Mouse (Mus musculus): Measurements from ENCODE around the gene Sco1. TPM values are rescaled to one million over a fixed set of nuclear protein-coding genes. Genes with fewer than 3 reads are reported as not detected.
"Not testable (repeated sequence)": the region's sequence is repeated elsewhere in the genome, so short reads cannot be mapped to it uniquely, and the experiment has no call there.

Sco1 gene
- polyA plus RNA-seq, 1 experiment: 3.5 TPM

DNA sequence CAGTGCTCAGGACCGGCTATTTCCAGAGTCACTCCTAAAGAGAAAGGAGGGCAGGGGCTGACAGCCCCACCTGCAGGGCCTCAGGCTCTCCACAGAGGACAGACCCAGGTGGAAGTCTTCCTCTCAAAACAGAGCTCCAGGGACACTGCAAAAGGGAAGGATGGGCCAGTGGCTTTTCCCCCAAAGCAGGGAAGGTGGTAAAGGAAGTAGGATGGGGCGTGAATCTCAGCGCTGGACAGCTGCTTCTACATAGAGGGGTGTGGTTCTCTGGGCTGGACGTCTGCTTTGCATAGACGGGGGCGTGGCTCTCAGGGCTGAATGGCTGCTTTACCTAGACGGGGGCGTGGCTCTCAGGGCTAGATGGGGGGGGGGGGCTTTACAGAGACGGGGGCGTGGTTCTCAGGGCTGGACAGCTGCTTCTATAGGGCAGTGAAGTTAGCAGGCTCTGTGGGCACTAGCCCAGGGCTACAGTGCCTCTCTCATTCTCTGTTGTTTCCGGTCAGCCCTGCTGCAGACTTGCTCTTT is 28.7 kb downstream of the Sco1 start:
- no peak overlapping the region for H3K4me3 ChIP-seq (replicated peaks; ENCODE audit: extremely low read depth, low read depth, low read length)
- WGBS: 9% methylated on average over 11 of the region's 11 CpGs
- no peak for TF ChIP-seq POLR2A (IDR thresholded peaks at IDR 0.05; ENCODE audit: borderline replicate concordance, extremely low read depth, low read depth, low read length)
- TF ChIP-seq CTCF (IDR thresholded peaks at IDR 0.05; ENCODE audit: insufficient read depth, low read length): no peak
- peak; percentile 19 for DNase-seq
- no peaks in the 10 kb centered on the region for H3K4me1 ChIP-seq (ENCODE audit: control insufficient read depth, insufficient read depth, low read length)

DNA sequence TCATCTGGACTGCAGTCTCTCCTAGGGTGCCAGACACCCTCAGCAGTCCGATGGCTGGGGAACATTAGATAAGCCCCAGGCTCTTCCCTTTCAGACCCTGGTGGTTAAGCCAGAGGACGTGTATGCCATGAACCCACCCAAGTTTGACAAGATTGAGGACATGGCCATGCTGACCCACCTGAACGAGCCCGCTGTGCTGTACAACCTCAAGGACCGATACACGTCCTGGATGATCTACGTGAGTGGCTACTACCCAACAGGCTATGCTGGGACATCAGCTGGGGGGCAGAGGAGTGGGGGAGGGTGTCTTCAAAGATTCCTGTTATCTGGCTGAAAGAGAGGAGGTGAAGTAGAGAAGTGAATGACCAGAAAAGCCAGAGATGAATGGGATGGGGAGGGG is 29.7 kb downstream of the Sco1 start:
- Histone ChIP-seq H3K4me1 (ENCODE audit: control insufficient read depth, insufficient read depth, low read length) (no peaks in the 10 kb centered on the region), H3K4me3 (replicated peaks; ENCODE audit: extremely low read depth, low read depth, low read length) (no peak overlapping the region)
- 79% methylated on average over 7 of the region's 7 CpGs for WGBS
- DNase-seq: no peak
- TF ChIP-seq CTCF (IDR thresholded peaks at IDR 0.05; ENCODE audit: insufficient read depth, low read length) (no peak), POLR2A (IDR thresholded peaks at IDR 0.05; ENCODE audit: borderline replicate concordance, extremely low read depth, low read depth, low read length) (no peak)

DNA sequence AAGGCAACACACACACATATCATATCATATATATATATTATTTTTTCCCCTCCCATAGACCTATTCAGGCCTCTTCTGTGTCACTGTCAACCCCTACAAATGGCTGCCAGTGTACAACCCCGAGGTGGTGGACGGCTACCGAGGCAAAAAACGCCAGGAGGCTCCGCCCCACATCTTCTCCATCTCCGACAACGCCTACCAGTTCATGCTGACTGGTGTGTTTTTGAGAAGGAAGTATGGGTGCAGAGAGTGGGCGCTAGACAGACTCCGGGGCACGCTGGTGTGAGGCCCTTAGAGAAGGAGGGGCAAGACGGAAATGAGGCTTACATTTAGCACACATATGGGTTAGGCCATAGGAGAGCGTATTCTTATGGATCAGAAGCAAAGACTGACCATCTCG is 30.3 kb downstream of the Sco1 start:
- no peak for DNase-seq
- Histone ChIP-seq H3K4me3 (replicated peaks; ENCODE audit: extremely low read depth, low read depth, low read length) (no peak overlapping the region), H3K4me1 (ENCODE audit: control insufficient read depth, insufficient read depth, low read length) (no peaks in the 10 kb centered on the region)
- TF ChIP-seq POLR2A (IDR thresholded peaks at IDR 0.05; ENCODE audit: borderline replicate concordance, extremely low read depth, low read depth, low read length): no peak
- no peak for TF ChIP-seq CTCF (IDR thresholded peaks at IDR 0.05; ENCODE audit: insufficient read depth, low read length)
- WGBS: 76% methylated on average over 13 of the region's 13 CpGs

DNA sequence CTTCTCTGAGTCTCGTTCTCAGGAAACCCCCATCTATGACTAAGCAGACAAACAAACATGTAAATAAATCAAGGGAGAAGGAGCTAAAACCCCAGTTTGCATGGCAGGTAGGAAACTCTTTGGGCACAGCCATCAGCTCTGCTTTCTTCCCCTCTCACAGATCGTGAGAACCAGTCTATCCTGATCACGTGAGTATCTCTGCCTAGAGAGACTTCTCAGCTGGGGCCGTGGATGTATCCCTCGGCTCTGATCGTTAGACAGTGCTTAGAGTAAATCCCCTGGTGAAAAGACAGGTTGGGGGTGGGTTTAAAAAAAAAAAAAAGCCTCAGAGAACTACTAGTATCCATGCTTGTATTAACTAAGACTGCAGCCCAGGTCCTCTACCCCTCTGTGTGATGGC is 30.8 kb downstream of the Sco1 start:
- Histone ChIP-seq H3K4me3 (replicated peaks; ENCODE audit: extremely low read depth, low read depth, low read length) (no peak overlapping the region), H3K4me1 (ENCODE audit: control insufficient read depth, insufficient read depth, low read length) (no peaks in the 10 kb centered on the region)
- 62% methylated on average over 6 of the region's 6 CpGs for WGBS
- DNase-seq: no peak
- no peak for TF ChIP-seq CTCF (IDR thresholded peaks at IDR 0.05; ENCODE audit: insufficient read depth, low read length)
- TF ChIP-seq POLR2A (IDR thresholded peaks at IDR 0.05; ENCODE audit: borderline replicate concordance, extremely low read depth, low read depth, low read length): no peak

DNA sequence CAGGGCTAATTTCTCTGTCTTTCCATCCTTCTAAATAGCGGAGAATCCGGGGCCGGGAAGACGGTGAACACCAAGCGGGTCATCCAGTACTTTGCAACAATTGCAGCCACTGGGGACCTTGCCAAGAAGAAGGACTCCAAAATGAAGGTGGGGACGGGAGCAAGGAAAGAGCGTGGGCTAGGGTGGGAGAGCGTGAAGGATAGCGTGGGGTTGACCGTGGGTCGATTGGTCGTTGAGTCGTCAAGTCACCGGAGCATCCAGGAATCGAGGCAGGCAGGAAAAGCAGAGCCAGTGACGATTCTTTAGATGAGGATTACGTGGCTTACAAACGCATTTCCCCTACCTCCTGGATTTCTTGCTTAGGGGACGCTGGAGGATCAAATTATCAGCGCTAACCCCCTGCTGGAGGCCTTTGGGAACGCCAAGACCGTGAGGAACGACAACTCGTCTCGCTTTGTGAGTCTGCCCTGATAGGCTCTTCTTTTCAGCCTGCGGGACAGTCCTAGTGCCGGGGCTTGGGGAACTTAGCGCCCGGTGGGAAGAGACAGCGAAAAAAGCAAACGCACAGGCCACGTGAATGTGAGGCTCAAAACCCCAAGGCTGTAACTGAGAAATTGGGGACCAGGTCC is 31.4 kb downstream of the Sco1 start:
- WGBS: 37% methylated on average over 32 of the region's 32 CpGs
- DNase-seq: no peak
- TF ChIP-seq POLR2A (IDR thresholded peaks at IDR 0.05; ENCODE audit: borderline replicate concordance, extremely low read depth, low read depth, low read length) (no peak), CTCF (IDR thresholded peaks at IDR 0.05; ENCODE audit: insufficient read depth, low read length) (no peak)
- Histone ChIP-seq H3K4me3 (replicated peaks; ENCODE audit: extremely low read depth, low read depth, low read length) (no peak overlapping the region), H3K4me1 (ENCODE audit: control insufficient read depth, insufficient read depth, low read length) (no peaks in the 10 kb centered on the region)

DNA sequence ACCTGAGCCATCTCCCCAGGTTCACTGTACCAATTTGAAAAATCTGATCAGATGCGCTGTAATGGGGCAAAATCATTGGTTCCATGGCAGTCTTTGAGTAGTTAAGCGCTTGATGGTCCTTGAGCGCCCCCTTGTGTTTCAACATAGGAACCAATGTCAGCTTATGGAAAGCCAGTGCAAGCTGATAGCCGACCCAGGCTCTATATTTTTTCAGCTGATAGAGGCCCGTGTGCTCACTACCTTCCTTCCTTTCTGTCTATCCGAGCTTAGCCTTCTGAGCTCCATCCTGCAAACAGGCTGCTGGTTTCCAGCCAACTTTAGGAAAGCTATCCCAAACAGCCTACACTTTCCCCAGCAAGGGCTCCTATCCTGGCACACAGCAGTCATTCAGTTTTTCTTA is 33.0 kb downstream of the Sco1 start:
- 4% methylated on average over 6 of the region's 6 CpGs for WGBS
- H3K4me3 ChIP-seq (replicated peaks; ENCODE audit: extremely low read depth, low read depth, low read length): no peak overlapping the region
- TF ChIP-seq CTCF (IDR thresholded peaks at IDR 0.05; ENCODE audit: insufficient read depth, low read length): peak; percentile 51
- TF ChIP-seq POLR2A (IDR thresholded peaks at IDR 0.05; ENCODE audit: borderline replicate concordance, extremely low read depth, low read depth, low read length): no peak
- DNase-seq: peak; percentile 58
- no peaks in the 10 kb centered on the region for H3K4me1 ChIP-seq (ENCODE audit: control insufficient read depth, insufficient read depth, low read length)

DNA sequence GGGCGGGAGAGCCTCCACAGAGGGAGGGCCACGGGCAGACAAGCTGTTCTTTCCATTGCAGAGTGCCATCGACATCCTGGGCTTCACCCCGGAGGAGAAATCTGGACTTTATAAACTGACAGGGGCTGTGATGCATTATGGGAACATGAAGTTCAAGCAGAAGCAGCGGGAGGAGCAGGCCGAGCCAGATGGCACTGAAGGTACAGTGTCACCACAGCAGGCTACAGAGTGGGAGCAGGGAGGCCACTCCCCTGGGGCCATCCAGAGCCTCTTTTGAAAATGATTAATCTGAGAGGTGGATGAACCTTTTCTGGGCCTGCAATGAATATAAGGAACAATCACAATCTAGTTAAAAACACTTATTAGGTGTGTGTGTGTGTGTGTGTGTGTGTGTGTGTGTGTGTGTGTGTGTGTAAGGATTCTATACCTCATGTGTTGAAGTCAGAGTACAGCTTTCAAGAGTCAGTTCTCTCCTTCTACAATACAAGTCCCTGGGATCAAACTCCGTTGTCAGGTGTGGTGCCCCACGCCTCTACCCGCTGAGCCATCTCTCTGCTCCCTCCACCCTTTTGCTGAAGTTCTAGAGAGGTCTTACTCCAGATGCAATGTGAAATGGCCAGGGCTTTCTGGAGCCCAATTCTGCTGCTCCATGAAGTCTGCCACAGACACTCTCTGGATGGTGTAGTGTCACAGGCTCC is 34.1 kb downstream of the Sco1 start:
- H3K4me3 ChIP-seq (replicated peaks; ENCODE audit: extremely low read depth, low read depth, low read length): no peak overlapping the region
- no peak for TF ChIP-seq CTCF (IDR thresholded peaks at IDR 0.05; ENCODE audit: insufficient read depth, low read length)
- no peak for TF ChIP-seq POLR2A (IDR thresholded peaks at IDR 0.05; ENCODE audit: borderline replicate concordance, extremely low read depth, low read depth, low read length)
- no peaks in the 10 kb centered on the region for H3K4me1 ChIP-seq (ENCODE audit: control insufficient read depth, insufficient read depth, low read length)
- 47% methylated on average over 9 of the region's 9 CpGs for WGBS
- DNase-seq: no peak

DNA sequence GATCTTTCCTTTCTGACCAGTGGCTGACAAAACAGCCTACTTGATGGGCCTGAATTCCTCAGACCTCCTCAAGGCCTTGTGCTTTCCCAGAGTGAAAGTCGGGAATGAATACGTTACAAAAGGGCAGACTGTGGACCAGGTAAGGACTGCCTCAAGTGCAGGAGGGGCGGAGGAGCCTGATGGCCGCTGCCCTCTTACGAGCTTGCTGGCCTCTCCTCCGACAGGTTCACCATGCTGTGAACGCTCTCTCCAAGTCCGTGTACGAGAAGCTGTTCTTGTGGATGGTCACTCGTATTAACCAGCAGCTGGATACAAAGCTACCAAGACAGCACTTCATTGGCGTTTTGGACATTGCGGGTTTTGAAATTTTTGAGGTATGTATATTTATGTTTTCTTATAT is 34.8 kb downstream of the Sco1 start:
- no peaks in the 10 kb centered on the region for H3K4me1 ChIP-seq (ENCODE audit: control insufficient read depth, insufficient read depth, low read length)
- no peak overlapping the region for H3K4me3 ChIP-seq (replicated peaks; ENCODE audit: extremely low read depth, low read depth, low read length)
- no peak for TF ChIP-seq CTCF (IDR thresholded peaks at IDR 0.05; ENCODE audit: insufficient read depth, low read length)
- no peak for TF ChIP-seq POLR2A (IDR thresholded peaks at IDR 0.05; ENCODE audit: borderline replicate concordance, extremely low read depth, low read depth, low read length)
- 76% methylated on average over 12 of the region's 12 CpGs for WGBS
- no peak for DNase-seq

DNA sequence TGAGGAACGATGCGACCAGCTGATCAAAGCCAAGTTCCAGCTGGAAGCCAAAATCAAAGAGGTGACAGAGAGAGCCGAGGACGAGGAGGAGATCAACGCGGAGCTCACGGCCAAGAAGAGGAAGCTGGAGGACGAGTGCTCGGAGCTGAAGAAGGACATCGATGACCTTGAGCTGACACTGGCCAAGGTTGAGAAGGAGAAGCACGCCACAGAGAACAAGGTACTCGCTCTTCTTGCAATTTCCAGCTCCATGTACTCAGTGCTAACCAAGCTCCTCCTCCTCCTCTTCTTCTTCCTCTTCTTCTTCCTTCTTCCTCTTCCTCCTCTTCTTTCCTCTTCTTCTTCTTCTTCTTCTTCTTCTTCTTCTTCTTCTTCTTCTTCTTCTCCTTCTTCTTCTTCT is 39.9 kb downstream of the Sco1 start:
- WGBS: 75% methylated on average over 12 of the region's 12 CpGs
- DNase-seq; H3K4me1 ChIP-seq (ENCODE audit: control insufficient read depth, insufficient read depth, low read length); H3K4me3 ChIP-seq (replicated peaks; ENCODE audit: extremely low read depth, low read depth, low read length): not testable (repeated sequence)

DNA sequence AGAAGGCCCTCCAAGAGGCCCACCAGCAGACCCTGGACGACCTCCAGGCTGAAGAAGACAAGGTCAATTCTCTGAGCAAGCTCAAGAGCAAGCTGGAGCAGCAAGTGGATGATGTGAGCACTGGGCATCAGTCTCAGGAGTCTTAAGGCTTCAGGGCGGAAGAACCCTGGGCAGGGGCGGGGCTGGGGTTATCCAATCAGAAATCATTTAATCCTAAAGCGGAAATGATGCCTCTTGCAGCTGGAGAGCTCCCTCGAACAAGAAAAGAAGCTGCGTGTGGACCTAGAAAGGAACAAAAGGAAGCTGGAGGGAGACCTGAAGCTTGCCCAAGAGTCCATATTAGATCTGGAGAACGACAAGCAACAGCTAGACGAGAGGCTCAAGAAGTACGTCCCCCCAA is 40.7 kb downstream of the Sco1 start:
- Histone ChIP-seq H3K4me3 (replicated peaks; ENCODE audit: extremely low read depth, low read depth, low read length) (no peak overlapping the region), H3K4me1 (ENCODE audit: control insufficient read depth, insufficient read depth, low read length) (no peaks in the 10 kb centered on the region)
- DNase-seq: no peak
- TF ChIP-seq POLR2A (IDR thresholded peaks at IDR 0.05; ENCODE audit: borderline replicate concordance, extremely low read depth, low read depth, low read length) (no peak), CTCF (IDR thresholded peaks at IDR 0.05; ENCODE audit: insufficient read depth, low read length) (no peak)
- 72% methylated on average over 9 of the region's 9 CpGs for WGBS
